Mouse (Mus musculus) forebrain, embryonic 14.5 days (tissue): ENCODE results near the gene Snapc3. TPM values are rescaled to one million over a fixed set of nuclear protein-coding genes. Genes with fewer than 3 reads are reported as not detected.

ENCODE experiments used
- polyA plus RNA-seq: library from polyadenylated mRNA; unstranded; fragments of >200 nt; fragmentation: Nextera tagmentation; extraction: Ambion mirVana; gene quantifications from 2 replicates; pipeline ENCODE4 v1.2.1, GENCODE M21; 2014

Gene Snapc3
- polyA plus RNA-seq, 1 experiment from 2014 or later: 90.0 TPM

Other genes starting within 250 kb of the Snapc3 start
- 14.6 and 14.9 TPM in 2 replicates for gene Ttc39b, start 93.5 kb upstream of the Snapc3 start, polyA plus RNA-seq
- gene Psip1, start 68.7 kb downstream of the Snapc3 start, polyA plus RNA-seq: 299 and 320 TPM in 2 replicates
- gene Ccdc171, start 107.8 kb downstream of the Snapc3 start, polyA plus RNA-seq: 3.8 and 6.1 TPM in 2 replicates